Mouse (Mus musculus) liver, adult 2 months (tissue): ENCODE data around the gene Ifnb1.

Experiments
- CTCF ChIP-seq: fragments of 200-500 bp; IDR thresholded peaks from 2 replicates; pipeline ENCODE4 v1.5.1; 2011; ENCODE audit warnings: low read depth, low read length, control low read depth
- POLR2A ChIP-seq: fragments of 200-500 bp; IDR thresholded peaks from 2 replicates; pipeline ENCODE4 v1.6.1; 2011; ENCODE audit warnings: low read length, control low read depth; ENCODE audit not compliant: insufficient read depth; ENCODE audit errors: extremely low read depth

DNA sequence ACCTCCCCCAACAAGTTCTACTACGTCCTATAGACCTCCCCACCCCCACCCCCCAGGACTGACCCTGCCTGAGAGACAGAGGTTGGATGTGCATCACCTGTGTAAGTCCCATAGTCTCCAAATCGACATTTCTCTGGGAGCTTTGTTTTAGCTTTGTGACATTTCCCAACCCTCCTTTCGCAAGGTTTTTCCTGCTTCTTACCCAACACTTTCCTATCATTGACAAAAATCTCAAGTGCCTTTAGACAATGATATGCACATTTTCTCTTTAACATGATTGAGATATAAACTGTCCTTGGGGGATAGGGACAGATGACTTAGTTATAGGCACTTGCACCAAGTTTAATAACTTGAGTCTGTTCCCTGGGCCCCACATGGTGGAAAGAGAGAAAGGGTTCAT is 21.3 kb downstream of the Ifnb1 start:
- TF ChIP-seq CTCF, result no peak
- TF ChIP-seq POLR2A, result no peak
